Mouse (Mus musculus): ENCODE data around the gene Tsc22d4. TPM values are rescaled to one million over a fixed set of nuclear protein-coding genes. Genes with fewer than 3 reads are reported as not detected.

Gene Tsc22d4
- 136 and 297 TPM in 2 replicates for polyA plus RNA-seq (2012; rRNA removed; ENCODE audit: low replicate concordance)

DNA sequence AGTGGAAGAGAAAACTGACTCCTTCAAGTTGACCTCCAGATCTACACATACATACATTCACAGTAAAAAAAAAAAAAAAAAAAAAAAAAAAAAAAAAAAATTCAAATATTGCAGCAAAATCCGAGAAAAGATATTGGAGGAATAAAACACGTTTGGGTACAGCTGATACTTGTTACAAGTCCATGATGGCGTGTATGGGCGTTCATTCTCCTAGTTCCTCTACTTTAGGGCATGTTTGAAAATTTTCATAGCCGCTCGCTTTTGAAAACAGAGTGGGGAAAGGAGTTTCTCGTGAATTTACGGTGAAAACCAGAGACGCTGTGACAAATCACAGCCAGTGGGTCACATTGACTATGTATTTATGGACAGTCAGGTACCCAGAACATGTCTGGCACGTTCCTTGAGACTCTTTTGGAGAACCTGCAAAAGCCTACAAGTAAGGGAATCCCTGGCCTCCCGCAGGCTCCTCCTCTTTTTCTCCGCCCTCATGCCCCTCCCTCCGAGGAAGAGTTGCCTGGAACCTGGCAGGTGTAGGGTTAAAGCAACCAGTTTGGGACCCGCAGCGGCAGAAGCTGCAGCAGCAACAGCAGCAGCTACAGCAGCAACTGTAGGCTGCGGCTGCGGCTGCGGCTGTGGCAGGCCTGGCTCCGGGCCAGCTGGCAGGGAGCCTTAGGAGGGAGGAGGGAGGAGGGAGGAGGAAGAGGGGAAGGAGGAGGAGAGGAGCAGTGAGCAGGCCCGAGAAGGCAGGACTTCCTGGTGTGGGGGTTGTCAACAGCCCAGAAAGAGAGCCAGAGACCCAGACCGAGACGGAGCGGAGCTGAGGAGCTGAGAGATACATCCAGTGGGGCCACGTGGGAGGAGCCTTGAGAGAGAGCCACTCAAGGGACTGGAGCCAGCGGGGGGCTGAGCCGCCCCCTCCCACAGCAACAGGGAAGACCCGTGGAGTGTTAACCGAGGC, at the start of gene Tsc22d4:
TSS of gene Tsc22d4 (plus strand) at position 517 of the 958 bp plus-strand sequence.

DNA sequence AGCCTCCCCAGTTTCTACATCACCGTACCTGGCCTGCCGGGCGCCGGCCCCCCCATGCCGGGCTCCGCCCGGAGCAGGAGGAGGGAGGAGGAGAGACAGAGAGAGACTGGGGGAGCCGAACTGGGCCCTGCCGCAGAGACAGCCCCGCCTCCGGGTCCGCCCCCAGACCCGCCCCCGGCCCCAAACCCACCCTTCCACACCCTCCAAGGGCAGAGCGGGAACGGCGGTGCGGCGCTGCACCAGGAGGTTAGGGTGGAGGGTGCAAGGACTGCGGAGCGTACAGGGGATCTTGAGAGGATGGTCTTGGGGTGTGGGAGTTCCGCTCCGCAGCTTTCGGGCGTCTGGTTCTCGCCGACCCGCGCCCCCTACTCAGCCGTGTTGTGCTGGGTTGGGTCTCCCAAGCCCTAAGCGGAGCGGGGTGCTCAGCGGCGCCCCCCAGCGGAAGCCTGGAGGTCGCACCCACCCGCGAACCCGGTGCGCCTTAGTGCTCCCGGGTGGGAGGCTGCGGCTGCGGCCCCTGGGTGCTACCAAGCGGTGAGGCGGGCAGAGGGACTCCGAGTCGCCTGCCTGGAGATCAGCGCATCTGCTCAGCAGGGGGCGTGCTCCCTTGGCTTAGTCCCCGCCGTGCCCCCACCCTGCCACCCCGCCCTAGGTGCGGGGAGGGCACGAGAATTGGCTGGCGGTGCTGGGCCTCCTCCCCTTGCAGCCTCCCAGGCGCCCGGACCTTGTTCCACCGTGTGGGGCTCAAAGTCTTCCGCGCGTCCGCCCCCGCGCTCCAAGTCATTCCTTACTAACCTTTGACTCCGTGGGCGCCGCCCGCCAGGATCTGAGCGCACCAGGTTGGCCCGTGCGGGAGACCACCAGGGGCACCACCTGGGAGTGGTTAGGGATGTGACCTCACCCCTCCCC, 4.3 kb upstream of the Tsc22d4 start, which contains the start of gene Nyap1:
TSS of gene Nyap1 (minus strand) at position 585 of the 909 bp plus-strand sequence.

DNA sequence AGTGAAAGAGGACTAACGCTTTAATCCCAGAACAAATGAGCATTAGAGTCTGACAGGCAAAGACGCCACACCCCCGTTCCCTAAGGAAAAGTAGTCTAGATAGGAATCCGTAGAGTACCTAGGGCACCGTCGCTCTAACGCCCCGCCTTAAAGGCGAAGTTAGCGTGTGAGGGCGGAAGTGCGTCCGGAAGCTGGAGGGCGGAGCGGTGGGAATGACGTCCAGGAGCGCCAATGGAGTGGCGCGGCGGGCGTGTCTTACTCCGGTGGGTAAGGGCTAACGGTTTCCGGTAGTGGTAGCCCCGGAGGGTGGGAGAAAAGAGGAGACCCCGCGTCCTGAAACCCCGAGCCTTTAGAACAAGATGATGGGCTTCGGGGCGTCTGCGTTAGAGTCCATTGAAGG, 33.1 kb downstream of the Tsc22d4 start, which contains the start of gene Ppp1r35:
TSS of gene Ppp1r35 (plus strand) at position 215 of the 400 bp plus-strand sequence.

DNA sequence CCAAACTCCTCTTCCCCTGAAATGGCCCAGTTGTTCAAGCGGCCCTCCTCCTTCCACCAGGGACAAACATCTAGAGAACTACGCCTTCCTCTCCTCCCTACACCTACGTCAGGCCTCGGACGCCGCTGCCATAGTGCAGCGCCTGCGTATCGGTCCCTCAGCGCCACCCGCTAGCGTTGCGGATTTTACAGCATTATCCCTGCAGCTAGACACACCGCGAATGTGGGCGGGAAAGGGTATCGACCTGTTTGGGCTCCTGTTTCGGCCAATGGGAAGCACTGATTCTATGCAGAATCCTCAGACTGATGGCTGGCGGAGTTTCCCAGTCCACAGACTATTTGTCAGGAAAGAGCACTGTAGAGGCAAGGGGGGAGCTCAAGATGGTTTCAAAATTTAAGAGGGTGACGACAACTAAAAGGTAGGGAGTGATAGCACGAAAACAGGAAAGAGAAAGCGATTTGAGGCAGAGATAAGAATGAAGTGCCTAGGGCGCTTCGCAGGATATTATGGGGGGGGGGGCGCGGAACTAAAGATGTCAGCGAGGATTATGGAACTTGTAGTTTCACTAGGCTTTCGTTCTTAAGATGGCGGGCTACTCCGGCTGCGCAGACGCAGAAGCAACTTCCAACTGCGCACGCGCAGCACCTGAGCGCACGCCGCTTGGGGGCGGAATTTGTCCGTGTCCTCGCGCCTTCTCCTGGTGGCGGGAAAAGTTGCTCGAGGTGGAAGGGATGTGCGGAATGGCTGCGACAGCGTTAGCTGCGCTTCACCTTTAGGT, 41.8 kb downstream of the Tsc22d4 start, which contains the start of the genes Mepce and Zcwpw1:
TSS of gene Mepce (minus strand) at position 505 of the 778 bp plus-strand sequence.
TSS of gene Zcwpw1 (plus strand) at position 648 of the 778 bp plus-strand sequence.

Other genes with a start within 250 kb of the Tsc22d4 start
- 37.9 and 47.1 TPM in 2 replicates for gene Pop7, start 243.2 kb upstream of the Tsc22d4 start, polyA plus RNA-seq (2012; rRNA removed; ENCODE audit: low replicate concordance)
- gene Gigyf1, start 227.2 kb upstream of the Tsc22d4 start, polyA plus RNA-seq (2012; rRNA removed; ENCODE audit: low replicate concordance): 11.8 and 16.6 TPM in 2 replicates
- gene Epo, start 212.5 kb upstream of the Tsc22d4 start, polyA plus RNA-seq (2012; rRNA removed; ENCODE audit: low replicate concordance): not detected in 2 replicates
- gene Gnb2, start 212.2 kb upstream of the Tsc22d4 start, polyA plus RNA-seq (2012; rRNA removed; ENCODE audit: low replicate concordance): 831 and 1,332 TPM in 2 replicates
- gene Actl6b, start 192.2 kb upstream of the Tsc22d4 start, polyA plus RNA-seq (2012; rRNA removed; ENCODE audit: low replicate concordance): 1.1 TPM in 2 replicates
- gene Tfr2, start 175.9 kb upstream of the Tsc22d4 start, polyA plus RNA-seq (2012; rRNA removed; ENCODE audit: low replicate concordance): 0.81 and 1.1 TPM in 2 replicates
- gene Mospd3, start 144.7 kb upstream of the Tsc22d4 start, polyA plus RNA-seq (2012; rRNA removed; ENCODE audit: low replicate concordance): 135 and 239 TPM in 2 replicates
- gene Pcolce, start 131.9 kb upstream of the Tsc22d4 start, polyA plus RNA-seq (2012; rRNA removed; ENCODE audit: low replicate concordance): 33.2 and 49.9 TPM in 2 replicates
- 0.18 and 0.78 TPM in 2 replicates for gene Fbxo24, start 116.7 kb upstream of the Tsc22d4 start, polyA plus RNA-seq (2012; rRNA removed; ENCODE audit: low replicate concordance)
- 33.9 and 56.3 TPM in 2 replicates for gene Lrch4, start 116.6 kb upstream of the Tsc22d4 start, polyA plus RNA-seq (2012; rRNA removed; ENCODE audit: low replicate concordance)
- 22.3 and 27.1 TPM in 2 replicates for gene Gm20605, start 116.6 kb upstream of the Tsc22d4 start, polyA plus RNA-seq (2012; rRNA removed; ENCODE audit: low replicate concordance)
- gene Sap25, start 104.4 kb upstream of the Tsc22d4 start, polyA plus RNA-seq (2012; rRNA removed; ENCODE audit: low replicate concordance): 114 and 144 TPM in 2 replicates
- gene Irs3, start 100.0 kb upstream of the Tsc22d4 start, polyA plus RNA-seq (2012; rRNA removed; ENCODE audit: low replicate concordance): 0.40 and 1.2 TPM in 2 replicates
- gene Agfg2, start 61.0 kb upstream of the Tsc22d4 start, polyA plus RNA-seq (2012; rRNA removed; ENCODE audit: low replicate concordance): 16.4 and 20.6 TPM in 2 replicates
- gene Nyap1, start 4.1 kb upstream of the Tsc22d4 start, polyA plus RNA-seq (2012; rRNA removed; ENCODE audit: low replicate concordance): 13.8 and 23.5 TPM in 2 replicates
- 44.3 and 72.5 TPM in 2 replicates for gene Ppp1r35, start 33.1 kb downstream of the Tsc22d4 start, polyA plus RNA-seq (2012; rRNA removed; ENCODE audit: low replicate concordance)
- gene Mepce, start 41.9 kb downstream of the Tsc22d4 start, polyA plus RNA-seq (2012; rRNA removed; ENCODE audit: low replicate concordance): 17.6 and 30.8 TPM in 2 replicates
- gene Zcwpw1, start 42.1 kb downstream of the Tsc22d4 start, polyA plus RNA-seq (2012; rRNA removed; ENCODE audit: low replicate concordance): not detected in 2 replicates
- gene Pilra, start 90.6 kb downstream of the Tsc22d4 start, polyA plus RNA-seq (2012; rRNA removed; ENCODE audit: low replicate concordance): 3.1 and 9.7 TPM in 2 replicates
- 3.0 and 3.9 TPM in 2 replicates for gene Pilrb1, start 112.4 kb downstream of the Tsc22d4 start, polyA plus RNA-seq (2012; rRNA removed; ENCODE audit: low replicate concordance)
- gene Pilrb2, start 126.1 kb downstream of the Tsc22d4 start, polyA plus RNA-seq (2012; rRNA removed; ENCODE audit: low replicate concordance): 3.5 and 5.6 TPM in 2 replicates
- gene Cyp3a13, start 175.9 kb downstream of the Tsc22d4 start, polyA plus RNA-seq (2012; rRNA removed; ENCODE audit: low replicate concordance): 12.1 and 35.2 TPM in 2 replicates
- 0.04 TPM in 1 of 2 replicates, not detected in the other for gene Gjc3, start 217.4 kb downstream of the Tsc22d4 start, polyA plus RNA-seq (2012; rRNA removed; ENCODE audit: low replicate concordance)
- 0.48 TPM in 1 of 2 replicates, not detected in the other for gene Azgp1, start 235.8 kb downstream of the Tsc22d4 start, polyA plus RNA-seq (2012; rRNA removed; ENCODE audit: low replicate concordance)

Measured in duodenum, adult 2 months (tissue).